Mouse (Mus musculus): ENCODE measurements around the gene Cryab. TPM values are rescaled to one million over a fixed set of nuclear protein-coding genes. Genes with fewer than 3 reads are reported as not detected.

Gene Cryab
- polyA plus RNA-seq, 1 experiment = 331 TPM

DNA sequence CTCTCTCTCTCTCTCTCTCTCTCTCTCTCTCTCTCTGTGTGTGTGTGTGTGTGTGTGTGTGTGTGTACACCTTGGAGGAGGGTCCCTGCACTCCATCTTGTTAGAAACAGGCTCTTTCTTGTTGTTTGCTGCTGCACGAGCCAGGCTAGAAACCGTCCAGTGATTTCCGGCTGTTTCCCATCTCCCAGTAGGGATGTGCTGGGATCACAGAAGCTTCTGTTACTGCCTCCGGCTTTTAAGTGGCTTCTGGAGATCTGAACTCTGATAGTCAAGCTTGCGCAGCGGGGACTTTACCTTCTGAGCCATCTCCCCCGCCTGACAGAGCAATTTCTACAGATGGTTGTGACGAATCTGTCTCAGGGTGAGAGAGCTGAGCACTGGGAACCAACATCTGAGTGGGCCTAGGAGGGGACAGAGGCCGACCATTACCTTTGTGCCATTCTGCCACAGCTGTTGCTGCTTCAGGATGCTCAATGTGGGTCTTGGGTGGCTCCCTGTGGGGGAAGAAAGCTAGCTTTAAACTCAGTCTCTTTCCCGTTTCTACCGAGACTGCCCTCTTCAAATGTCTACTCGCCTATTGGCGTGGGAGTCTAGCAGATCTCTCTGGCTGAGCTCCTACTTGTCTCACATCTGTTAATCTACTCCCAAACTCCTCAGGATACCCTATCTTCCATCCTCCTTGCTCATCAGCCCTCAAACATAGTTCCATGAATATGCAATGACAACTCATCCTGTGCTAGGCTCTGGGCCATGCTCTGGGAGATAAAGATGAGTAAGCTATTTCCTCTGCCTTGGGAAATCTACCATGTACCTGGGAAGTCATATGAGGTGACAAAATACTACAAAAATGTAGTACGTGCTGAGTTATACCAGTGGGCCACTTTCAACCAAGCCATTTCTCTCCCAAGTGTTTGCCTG, 10.0 kb upstream of the Cryab start:
- TF ChIP-seq POLR2A (IDR thresholded peaks at IDR 0.05; ENCODE audit: extremely low read depth, insufficient read depth, low read length) (no peak), CTCF (IDR thresholded peaks at IDR 0.05; ENCODE audit: extremely low read depth, insufficient read depth, low read length) (no peak)
- no peak overlapping the region for H3K4me3 ChIP-seq (ENCODE audit: insufficient read depth, low read length)
- no peaks in the 10 kb centered on the region; the same call in 1 of the 2 replicates for H3K4me1 ChIP-seq (ENCODE audit: control insufficient read depth, insufficient read depth, low read length)
- H3K27ac ChIP-seq (ENCODE audit: insufficient read depth, low read length) = no peak overlapping the region

- Histone ChIP-seq H3K27ac (ENCODE audit: insufficient read depth, low read length) (no peak overlapping the region), H3K4me1 (ENCODE audit: control insufficient read depth, insufficient read depth, low read length) (no peaks in the 10 kb centered on the region; the same call in 1 of the 2 replicates), H3K4me3 (ENCODE audit: insufficient read depth, low read length) (no peak overlapping the region)
- TF ChIP-seq CTCF (IDR thresholded peaks at IDR 0.05; ENCODE audit: extremely low read depth, insufficient read depth, low read length) (no peak), POLR2A (IDR thresholded peaks at IDR 0.05; ENCODE audit: extremely low read depth, insufficient read depth, low read length) (no peak)
Observed at GRCm38 (mm10) chr9:50742261-50742660, 8.9 kb upstream of the Cryab start.

DNA sequence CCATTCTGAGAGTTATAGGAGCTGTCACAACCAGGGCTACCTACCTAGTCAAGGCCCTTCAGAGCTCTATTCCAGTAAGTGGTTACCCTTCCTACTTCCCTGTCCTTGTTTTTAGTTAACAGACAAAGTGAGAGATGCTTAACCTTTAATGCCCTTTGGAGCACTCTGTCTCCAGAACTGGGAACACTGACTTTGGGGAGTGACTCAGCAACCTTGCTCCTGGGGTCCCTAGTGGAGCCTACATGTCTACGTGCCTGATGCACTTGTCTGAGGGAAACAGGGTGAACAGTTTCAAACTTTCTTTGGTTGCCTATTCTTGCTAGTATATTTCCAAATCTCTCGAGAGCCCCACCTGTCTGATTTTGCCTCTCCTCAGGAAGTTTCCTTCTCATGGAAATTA, 8.4 kb upstream of the Cryab start:
- Histone ChIP-seq H3K27ac (ENCODE audit: insufficient read depth, low read length) (no peak overlapping the region), H3K4me3 (ENCODE audit: insufficient read depth, low read length) (no peak overlapping the region), H3K4me1 (ENCODE audit: control insufficient read depth, insufficient read depth, low read length) (no peaks in the 10 kb centered on the region; the same call in 1 of the 2 replicates)
- no peak for TF ChIP-seq CTCF (IDR thresholded peaks at IDR 0.05; ENCODE audit: extremely low read depth, insufficient read depth, low read length)
- no peak for TF ChIP-seq POLR2A (IDR thresholded peaks at IDR 0.05; ENCODE audit: extremely low read depth, insufficient read depth, low read length)

DNA sequence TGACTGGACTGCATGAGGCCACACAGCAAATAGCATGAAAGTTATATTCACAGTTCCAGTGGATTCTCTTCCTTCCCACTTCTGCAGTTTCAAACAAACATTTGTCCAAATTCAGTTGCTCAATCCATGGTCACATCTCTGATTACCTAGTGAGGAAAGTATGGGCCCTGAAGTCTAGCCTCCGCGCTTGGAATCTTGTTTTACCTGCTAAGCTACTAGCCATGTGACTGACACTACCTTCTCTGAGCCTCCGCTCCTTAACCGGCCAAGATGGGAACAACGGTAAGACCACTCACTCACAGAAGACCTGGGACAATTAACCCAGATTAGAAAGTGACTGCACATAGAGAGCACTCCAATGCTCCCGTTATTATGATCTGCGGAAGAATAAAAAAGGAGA, 5.3 kb upstream of the Cryab start:
- H3K4me3 ChIP-seq (ENCODE audit: insufficient read depth, low read length) = peak overlapping the region; percentile 60
- H3K27ac ChIP-seq (ENCODE audit: insufficient read depth, low read length) = no peak overlapping the region
- TF ChIP-seq CTCF (IDR thresholded peaks at IDR 0.05; ENCODE audit: extremely low read depth, insufficient read depth, low read length) (no peak), POLR2A (IDR thresholded peaks at IDR 0.05; ENCODE audit: extremely low read depth, insufficient read depth, low read length) (no peak)
- H3K4me1 ChIP-seq (ENCODE audit: control insufficient read depth, insufficient read depth, low read length) = no peaks in the 10 kb centered on the region; the same call in 1 of the 2 replicates

DNA sequence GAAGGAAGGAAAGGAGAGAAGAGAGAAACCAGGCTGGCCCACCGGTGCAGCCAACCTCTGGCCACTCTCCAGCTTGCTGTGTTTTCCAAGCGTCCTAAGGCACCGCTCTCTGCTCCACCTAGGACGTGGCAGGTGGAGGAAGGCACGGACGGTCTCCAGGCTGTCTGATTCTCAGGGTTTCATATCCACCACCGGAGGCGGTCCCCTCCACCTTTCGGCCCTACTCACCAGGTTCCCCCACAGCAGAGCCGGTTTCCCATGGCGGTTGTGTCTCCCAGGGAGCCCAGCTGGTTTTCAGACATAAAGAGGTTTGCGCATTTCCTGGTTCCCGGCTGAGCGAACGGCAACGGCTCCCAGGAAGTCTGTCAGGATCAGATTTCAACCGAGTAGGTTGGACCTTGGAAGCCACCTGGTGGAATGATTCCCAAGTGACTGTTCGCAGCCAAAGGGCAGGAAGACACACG, 4.9 kb upstream of the Cryab start, which contains the start of gene 2310030G06Rik:
2310030G06Rik (minus strand) TSS at position 323 of the 464 bp plus-strand sequence.
- H3K4me3 ChIP-seq (ENCODE audit: insufficient read depth, low read length) = peak within 1 kb of the TSS; percentile 60
- TF ChIP-seq CTCF (IDR thresholded peaks at IDR 0.05; ENCODE audit: extremely low read depth, insufficient read depth, low read length) = no peak
- no peak for TF ChIP-seq POLR2A (IDR thresholded peaks at IDR 0.05; ENCODE audit: extremely low read depth, insufficient read depth, low read length)
- H3K27ac ChIP-seq (ENCODE audit: insufficient read depth, low read length) = no peak within 1 kb of the TSS
- no peaks in the 10 kb centered on the region; the same call in 1 of the 2 replicates for H3K4me1 ChIP-seq (ENCODE audit: control insufficient read depth, insufficient read depth, low read length)

DNA sequence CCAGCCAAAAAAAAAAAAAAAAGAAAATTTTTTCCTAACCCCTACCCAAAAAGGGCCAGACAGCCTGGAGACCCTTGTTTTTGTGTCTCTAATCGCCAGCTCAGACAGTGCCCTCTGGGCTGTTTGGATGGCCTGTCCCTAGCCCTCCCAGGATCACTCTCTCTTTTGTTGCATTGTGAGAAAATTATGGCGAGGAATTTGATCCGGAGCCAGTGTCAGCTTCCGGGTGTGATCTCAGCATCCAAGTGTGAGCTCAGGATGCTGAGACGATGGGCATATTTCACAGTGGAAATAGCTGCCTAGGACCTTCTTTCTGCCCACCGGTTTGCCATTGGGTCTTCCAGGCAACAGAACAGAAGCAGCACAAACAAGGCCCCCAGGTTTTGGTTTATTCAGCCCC, 419 bp upstream of the Cryab start:
- Histone ChIP-seq H3K4me1 (ENCODE audit: control insufficient read depth, insufficient read depth, low read length) (peaks cover 4% of the 10 kb centered on the region; the same call in 1 of the 2 replicates), H3K4me3 (ENCODE audit: insufficient read depth, low read length) (no peak overlapping the region), H3K27ac (ENCODE audit: insufficient read depth, low read length) (no peak overlapping the region)
- TF ChIP-seq CTCF (IDR thresholded peaks at IDR 0.05; ENCODE audit: extremely low read depth, insufficient read depth, low read length) = no peak
- TF ChIP-seq POLR2A (IDR thresholded peaks at IDR 0.05; ENCODE audit: extremely low read depth, insufficient read depth, low read length) = no peak

DNA sequence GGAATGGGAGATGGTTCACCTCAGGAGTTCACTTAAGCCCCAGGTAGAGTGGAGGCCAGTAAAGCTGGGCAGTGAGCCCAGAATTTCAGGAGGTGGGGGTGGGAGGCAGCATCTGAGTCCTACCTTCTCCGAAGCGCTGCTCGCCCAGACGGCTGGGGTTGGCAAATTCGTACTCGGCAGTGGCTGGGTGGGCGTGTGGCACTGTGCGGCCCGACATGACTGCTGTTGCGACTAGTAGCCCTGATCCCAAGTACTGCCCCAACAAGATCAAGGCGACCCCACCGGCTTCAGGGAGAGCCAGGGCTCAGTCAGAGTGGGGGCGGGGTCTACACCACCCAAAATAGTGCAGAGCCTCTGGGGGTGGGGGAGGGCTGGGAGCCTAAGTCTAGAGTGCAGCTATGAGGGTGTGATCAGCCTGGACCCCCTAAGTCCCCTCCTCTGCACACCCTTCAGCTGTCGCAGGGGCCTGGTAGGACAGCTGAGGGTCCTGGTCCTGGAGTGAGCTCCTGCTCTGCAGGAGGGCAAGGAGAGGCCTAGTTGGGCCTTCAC, 1.0 kb downstream of the Cryab start, which contains the start of gene Hspb2:
Hspb2 (minus strand) TSS at position 301 of the 549 bp plus-strand sequence.
- TF ChIP-seq POLR2A (IDR thresholded peaks at IDR 0.05; ENCODE audit: extremely low read depth, insufficient read depth, low read length) = no peak
- H3K4me3 ChIP-seq (ENCODE audit: insufficient read depth, low read length) = peak within 1 kb of the TSS; percentile 43
- H3K27ac ChIP-seq (ENCODE audit: insufficient read depth, low read length) = peak within 1 kb of the TSS; percentile 89
- peaks cover 4% of the 10 kb centered on the region; the same call in 1 of the 2 replicates for H3K4me1 ChIP-seq (ENCODE audit: control insufficient read depth, insufficient read depth, low read length)

- Histone ChIP-seq H3K27ac (ENCODE audit: insufficient read depth, low read length) (peak overlapping the region; percentile 89), H3K4me1 (ENCODE audit: control insufficient read depth, insufficient read depth, low read length) (peaks cover 4% of the 10 kb centered on the region; the same call in 1 of the 2 replicates), H3K4me3 (ENCODE audit: insufficient read depth, low read length) (peak overlapping the region; percentile 43)
- TF ChIP-seq POLR2A (IDR thresholded peaks at IDR 0.05; ENCODE audit: extremely low read depth, insufficient read depth, low read length) (peak; percentile 61), CTCF (IDR thresholded peaks at IDR 0.05; ENCODE audit: extremely low read depth, insufficient read depth, low read length) (no peak)
Observed at GRCm38 (mm10) chr9:50752784-50753615, 1.9 kb downstream of the Cryab start.

DNA sequence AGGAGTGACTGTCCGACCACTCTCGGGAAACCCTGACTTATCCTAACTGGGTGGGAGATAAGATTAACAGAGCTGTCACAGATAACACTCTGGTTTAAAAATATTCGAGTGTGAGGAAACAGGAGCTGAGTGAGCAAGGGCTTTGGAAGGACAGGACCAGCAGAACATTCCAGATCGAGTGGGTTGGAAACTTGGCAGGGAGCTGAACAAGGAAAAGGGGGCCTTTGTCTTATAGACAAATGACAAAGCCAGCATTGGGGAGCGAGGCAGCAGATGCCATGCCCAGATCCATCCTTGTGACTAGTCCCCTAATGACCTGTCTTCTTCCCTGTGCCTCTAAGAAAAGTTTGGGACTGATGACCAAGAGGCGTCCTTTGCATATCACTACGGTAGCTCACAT, 2.8 kb downstream of the Cryab start:
- Histone ChIP-seq H3K4me3 (ENCODE audit: insufficient read depth, low read length) (peak overlapping the region; percentile 43), H3K4me1 (ENCODE audit: control insufficient read depth, insufficient read depth, low read length) (peaks cover 4% of the 10 kb centered on the region; the same call in 1 of the 2 replicates), H3K27ac (ENCODE audit: insufficient read depth, low read length) (peak overlapping the region; percentile 89)
- TF ChIP-seq POLR2A (IDR thresholded peaks at IDR 0.05; ENCODE audit: extremely low read depth, insufficient read depth, low read length) = 0 out of 2 replicates have a peak, but pooled peaks have one; percentile 34
- no peak for TF ChIP-seq CTCF (IDR thresholded peaks at IDR 0.05; ENCODE audit: extremely low read depth, insufficient read depth, low read length)
